Mouse (Mus musculus) spleen, adult 2 months (tissue): ENCODE results near the gene Ctu2.

Source experiments
- CTCF ChIP-seq: fragments of 200-500 bp; IDR thresholded peaks from 2 replicates; pipeline ENCODE4 v1.5.1; 2011; ENCODE audit warnings: mild to moderate bottlenecking, inconsistent platforms; ENCODE audit not compliant: insufficient read depth, insufficient read length, insufficient replicate concordance; ENCODE audit errors: extremely low read depth
- POLR2A ChIP-seq: fragments of 200-500 bp; IDR thresholded peaks from 2 replicates; pipeline ENCODE4 v1.6.1; 2011; ENCODE audit warnings: low read depth, low read length, inconsistent platforms

GRCm38 (mm10) chr8:122511552-122511951 lies 35.6 kb downstream of the Ctu2 start:
- no peak for TF ChIP-seq CTCF
- no peak for TF ChIP-seq POLR2A
